Mouse (Mus musculus): Measurements from ENCODE around the gene Cd300ld3.

DNA sequence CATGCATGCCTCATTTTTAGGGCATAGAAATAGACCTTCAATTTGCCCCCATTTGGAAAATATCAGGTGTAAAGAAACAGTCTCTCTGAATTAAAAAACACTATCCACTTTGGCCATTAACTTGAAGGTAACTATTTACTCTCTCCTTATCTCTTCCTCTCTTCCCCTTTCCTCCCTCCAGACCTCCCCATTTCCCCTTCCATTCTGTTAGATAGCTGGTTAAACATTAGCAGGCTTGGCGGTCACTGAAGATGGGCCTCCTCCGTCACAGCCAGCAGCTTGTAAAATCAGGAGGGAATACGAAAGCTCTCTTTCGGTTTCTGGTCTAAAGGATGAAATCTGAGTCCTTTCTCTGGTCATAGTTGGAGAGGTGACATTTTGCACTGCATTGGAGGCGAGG, 27.6 kb upstream of the Cd300ld3 start:
- TF ChIP-seq CTCF (IDR thresholded peaks at IDR 0.05; ENCODE audit: low read depth) (no peak), EP300 (IDR thresholded peaks at IDR 0.05; ENCODE audit: low read depth) (no peak)

All from liver, postnatal 0 days (tissue).